ENCODE assay signal across 9 mouse cellular contexts in the genomic region with DNA sequence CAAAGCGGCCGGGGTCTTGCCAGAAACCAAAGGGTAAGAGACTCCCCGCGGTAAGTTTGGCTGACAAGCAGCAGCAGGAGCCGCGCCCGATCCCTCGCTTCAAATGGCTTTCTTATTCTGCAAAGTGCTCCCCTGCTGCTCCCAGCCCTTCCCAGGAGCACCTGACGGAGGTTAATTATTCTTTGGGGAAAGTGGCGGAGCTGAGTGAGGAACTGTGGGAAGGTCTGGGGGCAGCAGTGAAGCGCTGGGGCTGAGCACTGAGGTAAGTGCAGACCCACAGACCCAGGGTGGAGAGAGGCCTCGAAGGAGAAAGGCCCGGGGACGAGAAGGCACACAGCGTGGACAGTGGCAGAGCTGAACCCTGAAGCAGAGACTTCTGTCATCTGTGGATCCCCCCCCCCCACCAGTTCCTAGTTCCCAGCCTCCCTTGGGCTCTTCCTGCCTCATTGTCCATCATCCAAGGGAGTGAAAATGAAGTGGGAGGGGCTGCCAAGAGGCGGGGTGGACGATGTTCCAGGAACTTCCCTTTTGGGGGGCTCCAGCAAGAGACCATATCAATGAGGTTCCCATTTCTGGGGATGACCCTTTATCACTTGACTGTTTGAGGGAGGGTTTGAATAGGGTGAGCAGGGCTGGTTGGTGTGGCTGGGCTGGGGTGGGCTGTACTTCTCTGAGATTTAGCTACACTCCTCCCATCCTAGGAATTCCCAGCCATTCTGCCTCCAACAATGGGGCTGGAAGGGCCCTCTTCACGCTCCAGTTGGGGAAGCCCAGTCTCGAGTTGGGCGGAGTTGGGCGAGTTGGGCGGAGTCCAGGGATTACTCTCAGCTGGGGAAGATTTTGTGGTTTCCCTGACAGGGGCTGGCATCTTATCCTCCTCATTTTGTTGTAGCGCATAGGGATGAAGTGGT. TPM values are rescaled to one million over a fixed set of nuclear protein-coding genes. Genes with fewer than 3 reads are reported as not detected.
DNase-seq lines count a peak whose midpoint lies in the region; ATAC-seq and TF ChIP-seq lines count a peak whose summit lies in the region.
"Had no signal": no experiment of that assay in that cellular context is flagged by ENCODE, and none has a peak within 500 bp of the region (broad histone marks: within the 10 kb centered on the region; RNA-seq: fewer than 3 reads in every experiment).

No protein-coding gene starts in this region.

- peak overlapping the region; percentile 8; the same call in 1 of the 2 replicates for H3K9ac ChIP-seq in lung, postnatal 0 days (replicated peaks; ENCODE audit: low read depth)
- H3K9ac ChIP-seq in hindbrain, embryonic 14.5 days: no peak overlapping the region; the same call in 1 of the 2 replicates
- H3K9ac ChIP-seq in liver, embryonic 13.5 days: 0 out of 2 replicates have a peak overlapping the region, but pooled peaks have one; percentile 29

- H3K36me3 ChIP-seq in lung, postnatal 0 days (ENCODE audit: insufficient read depth, low read length): no peaks in the 10 kb centered on the region
- no peaks in the 10 kb centered on the region for H3K36me3 ChIP-seq in hindbrain, embryonic 14.5 days (replicated peaks; ENCODE audit: control insufficient read depth, insufficient read depth)
- H3K36me3 ChIP-seq in liver, embryonic 13.5 days: no peaks in the 10 kb centered on the region

- H3K4me2 ChIP-seq in lung, postnatal 0 days (replicated peaks; ENCODE audit: low read depth, low read length): peak overlapping the region; percentile 52
- peak overlapping the region; percentile 50 for H3K4me2 ChIP-seq in hindbrain, embryonic 14.5 days (replicated peaks)
- H3K4me2 ChIP-seq in liver, embryonic 13.5 days: peak overlapping the region; percentile 47

- 0 out of 2 replicates have a peak, but pooled peaks have one; percentile 8 for ATAC-seq in lung, postnatal 0 days
- ATAC-seq in hindbrain, embryonic 14.5 days (ENCODE audit: low FRiP score): no peak
- no peak for ATAC-seq in liver, embryonic 13.5 days (ENCODE audit: low read depth)

- no peak for TF ChIP-seq POLR2A in lung, adult 2 months (IDR thresholded peaks at IDR 0.05; ENCODE audit: borderline replicate concordance, extremely low read depth, low read depth, low read length)

- no peak overlapping the region for H3K27ac ChIP-seq in lung, postnatal 0 days (ENCODE audit: low read length)
- H3K27ac ChIP-seq in hindbrain, embryonic 14.5 days: no peak overlapping the region
- H3K27ac ChIP-seq in liver, embryonic 13.5 days: no peak overlapping the region

- TF ChIP-seq CTCF in lung, postnatal 0 days (IDR thresholded peaks at IDR 0.05): no peak
- no peak for TF ChIP-seq CTCF in lung, adult 2 months (IDR thresholded peaks at IDR 0.05; ENCODE audit: insufficient read depth, low read length)

- peak overlapping the region; percentile 12; the same call in 1 of the 2 replicates for H3K4me3 ChIP-seq in lung, postnatal 0 days (ENCODE audit: low read depth, low read length)
- no peak overlapping the region for H3K4me3 ChIP-seq in lung, adult 2 months (replicated peaks; ENCODE audit: extremely low read depth, low read depth, low read length)
- H3K4me3 ChIP-seq in hindbrain, embryonic 14.5 days (replicated peaks; ENCODE audit: low read length): 0 out of 2 replicates have a peak overlapping the region, but pooled peaks have one; percentile 10
- peak overlapping the region; percentile 19 for H3K4me3 ChIP-seq in liver, embryonic 13.5 days (replicated peaks)

- no peaks in the 10 kb centered on the region for H3K9me3 ChIP-seq in lung, postnatal 0 days (ENCODE audit: low read length)
- H3K9me3 ChIP-seq in hindbrain, embryonic 14.5 days (ENCODE audit: control insufficient read depth, low read length): no peaks in the 10 kb centered on the region
- H3K9me3 ChIP-seq in liver, embryonic 13.5 days (replicated peaks): no peaks in the 10 kb centered on the region

- no peaks in the 10 kb centered on the region for H3K27me3 ChIP-seq in lung, postnatal 0 days (replicated peaks; ENCODE audit: insufficient read depth, low read length)
- H3K27me3 ChIP-seq in hindbrain, embryonic 14.5 days (ENCODE audit: control insufficient read depth, insufficient read depth, low read length): 0 out of 2 replicates have a peak, but pooled peaks cover 8% of the 10 kb centered on the region
- peaks cover 34% of the 10 kb centered on the region for H3K27me3 ChIP-seq in liver, embryonic 13.5 days

- no peak for TF ChIP-seq EP300 in lung, postnatal 0 days (IDR thresholded peaks at IDR 0.05)

- H3K4me1 ChIP-seq in lung, postnatal 0 days (ENCODE audit: insufficient read depth, low read depth, low read length): peaks cover 8% of the 10 kb centered on the region; the same call in 1 of the 2 replicates
- H3K4me1 ChIP-seq in lung, adult 2 months (ENCODE audit: control insufficient read depth, insufficient read depth, low read length): no peaks in the 10 kb centered on the region
- peaks cover 11% of the 10 kb centered on the region; the same call in 1 of the 2 replicates for H3K4me1 ChIP-seq in hindbrain, embryonic 14.5 days (replicated peaks; ENCODE audit: control insufficient read depth, insufficient read depth, low read length)
- no peaks in the 10 kb centered on the region for H3K4me1 ChIP-seq in liver, embryonic 13.5 days (replicated peaks)

- peak; percentile 7 for DNase-seq in lung, postnatal 0 days (ENCODE audit: low spot score)
- no peak for DNase-seq in lung, adult 2 months
- DNase-seq in hindbrain, embryonic 14.5 days (ENCODE audit: low spot score): no peak
- DNase-seq in liver, embryonic 13.5 days: no peak
- DNase-seq in frontal cortex, postnatal 36 days (ENCODE audit: low spot score in 2 of 2): no peak
- DNase-seq in frontal cortex, postnatal 10 days (ENCODE audit: low spot score in 2 of 2): no peak
- no peak for DNase-seq in adrenal gland, postnatal 14 days
- no peak for DNase-seq in spleen, postnatal 14 days (ENCODE audit: low spot score in 2 of 2)
- DNase-seq: gastrocnemius, postnatal 25 days had no signal

- 15% methylated on average over 23 of the region's 23 CpGs for WGBS in lung, postnatal 0 days
- WGBS in lung, adult 2 months: 26% methylated on average over 23 of the region's 23 CpGs
- 4% methylated on average over 23 of the region's 23 CpGs for WGBS in hindbrain, embryonic 14.5 days
- 8% methylated on average over 23 of the region's 23 CpGs for WGBS in liver, embryonic 13.5 days (ENCODE audit: insufficient replicate concordance)

RNA-seq across cellular contexts. Expression of a gene that starts 59.4 kb away (rescaled TPM):
- polyA plus RNA-seq in lung, postnatal 0 days (2015; fragmentation: Nextera tagmentation; extraction: Ambion mirVana): 7.1 and 8.8 TPM in 2 replicates
- polyA plus RNA-seq in lung, adult 2 months (2012; rRNA removed): 36.2 and 37.7 TPM in 2 replicates
- polyA plus RNA-seq in hindbrain, embryonic 14.5 days (2014; fragmentation: Nextera tagmentation; extraction: Ambion mirVana): 8.7 and 9.9 TPM in 2 replicates
- 2.3 and 3.0 TPM in 2 replicates for polyA plus RNA-seq in liver, embryonic 13.5 days (2015; fragmentation: Nextera tagmentation; extraction: Ambion mirVana)
- 71.2 and 76.8 TPM in 2 replicates for total RNA-seq in adrenal gland, postnatal 14 days (2021)
